Mouse (Mus musculus) CD4-positive, CD25-positive, alpha-beta regulatory T cell, adult 2 months (primary cell): ENCODE results near the gene Olfr611.
"Not testable (repeated sequence)": the region's sequence is repeated elsewhere in the genome, so short reads cannot be mapped to it uniquely, and the experiment has no call there.

Experiments
- DNase-seq: peaks from one replicate; pipeline ENCODE4 v3.0.0-alpha.2; 2012; ENCODE audit warnings: low read depth, low spot score

Gene Olfr611

DNA sequence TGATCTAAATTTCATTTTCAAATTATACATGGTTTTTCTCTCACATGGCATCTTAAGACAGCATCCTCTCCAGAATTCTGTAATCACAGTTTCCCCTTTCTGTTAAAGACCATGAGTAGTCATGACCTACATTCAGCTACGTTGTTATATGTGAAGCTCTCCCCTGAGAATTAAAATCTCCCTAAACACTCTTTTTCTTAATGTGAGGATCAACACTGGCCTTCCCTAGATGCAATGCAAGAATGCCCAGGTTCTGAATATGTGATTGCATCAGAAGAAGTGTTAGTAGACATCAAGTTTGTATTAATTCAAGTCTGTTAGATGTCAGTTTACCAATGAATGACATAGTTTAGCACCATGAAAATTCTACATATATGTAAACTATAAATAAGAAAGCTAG is at the start of gene Olfr611:
Olfr611 (minus strand) TSS at position 101 of the 400 bp plus-strand sequence.
- not testable (repeated sequence) for DNase-seq

DNA sequence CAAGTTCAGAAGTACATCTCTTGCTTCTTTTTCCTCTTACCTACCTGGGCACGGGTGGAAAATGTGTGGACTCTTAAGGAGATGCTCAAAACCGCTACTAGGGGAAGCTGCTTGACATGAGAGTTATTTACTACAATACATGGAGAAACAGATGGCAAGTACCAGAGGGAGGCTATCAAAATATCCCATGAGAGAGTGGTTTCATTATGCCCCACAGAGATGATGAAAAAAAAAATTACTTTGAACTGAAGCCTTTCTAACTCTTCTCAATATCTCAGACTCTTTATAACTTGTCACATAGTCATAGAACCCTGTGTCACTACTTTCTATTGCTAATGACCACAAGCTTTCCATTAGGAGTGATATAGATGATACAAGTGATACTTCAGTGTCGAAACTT is 48.4 kb upstream of the Olfr611 start, which contains the start of gene Olfr616:
Olfr616 (minus strand) TSS at position 101 of the 400 bp plus-strand sequence.
- DNase-seq = no peak

DNA sequence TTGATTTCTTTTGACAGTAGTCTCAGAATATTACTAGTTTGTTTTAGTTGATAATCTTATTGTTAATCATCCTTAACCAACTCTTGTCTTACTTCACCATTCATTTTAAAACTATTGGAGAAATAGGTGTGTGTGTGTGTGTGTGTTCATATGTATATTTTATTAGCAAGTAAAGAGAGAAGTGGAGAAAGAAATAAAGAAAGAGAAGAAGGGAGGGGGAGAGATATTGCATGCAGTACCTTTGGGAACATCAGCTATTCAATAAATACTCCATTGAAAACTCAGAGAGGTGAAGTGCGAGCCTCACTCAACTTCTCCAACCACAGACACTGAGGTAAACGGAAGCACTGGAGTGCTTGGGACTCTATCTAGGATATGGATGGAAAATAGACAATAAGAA is 35.1 kb upstream of the Olfr611 start, which contains the start of gene Olfr615:
Olfr615 (plus strand) TSS at position 301 of the 400 bp plus-strand sequence.
- no peak for DNase-seq

DNA sequence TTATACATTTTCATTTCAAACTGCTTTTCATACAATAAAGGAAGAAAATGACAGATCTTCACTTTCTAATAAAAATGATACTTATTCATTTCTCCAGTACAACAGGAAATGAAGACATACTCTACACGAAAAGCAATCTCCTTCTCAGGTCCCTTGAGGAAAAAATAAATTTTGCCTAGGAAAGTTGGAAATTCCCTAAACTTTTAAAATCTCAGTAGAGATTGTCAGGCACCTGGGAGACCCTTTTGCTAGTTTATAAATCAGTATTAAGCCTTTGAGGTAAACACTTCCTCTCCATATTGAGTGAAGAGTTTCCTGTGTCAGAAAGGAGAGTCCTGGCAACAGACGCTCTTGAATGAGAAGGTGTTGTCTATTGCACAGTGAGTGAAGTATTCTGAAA is 27.1 kb upstream of the Olfr611 start, which contains the start of gene Olfr613:
Olfr613 (plus strand) TSS at position 301 of the 400 bp plus-strand sequence.
- DNase-seq = no peak

DNA sequence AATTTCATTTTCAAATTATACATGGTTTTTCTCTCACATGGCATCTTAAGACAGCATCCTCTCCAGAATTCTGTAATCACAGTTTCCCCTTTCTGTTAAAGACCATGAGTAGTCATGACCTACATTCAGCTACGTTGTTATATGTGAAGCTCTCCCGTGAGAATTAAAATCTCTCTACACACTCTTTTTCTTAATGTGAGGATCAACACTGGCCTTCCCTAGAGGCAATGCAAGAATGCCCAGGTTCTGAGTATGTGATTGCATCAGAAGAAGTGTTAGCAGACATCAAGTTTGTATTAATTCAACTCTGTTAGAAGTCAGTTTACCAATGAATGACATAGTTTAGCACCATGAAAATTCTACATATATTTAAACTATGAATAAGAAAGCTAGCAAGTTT is 22.0 kb upstream of the Olfr611 start, which contains the start of gene Olfr612:
Olfr612 (minus strand) TSS at position 101 of the 400 bp plus-strand sequence.
- DNase-seq = not testable (repeated sequence)

DNA sequence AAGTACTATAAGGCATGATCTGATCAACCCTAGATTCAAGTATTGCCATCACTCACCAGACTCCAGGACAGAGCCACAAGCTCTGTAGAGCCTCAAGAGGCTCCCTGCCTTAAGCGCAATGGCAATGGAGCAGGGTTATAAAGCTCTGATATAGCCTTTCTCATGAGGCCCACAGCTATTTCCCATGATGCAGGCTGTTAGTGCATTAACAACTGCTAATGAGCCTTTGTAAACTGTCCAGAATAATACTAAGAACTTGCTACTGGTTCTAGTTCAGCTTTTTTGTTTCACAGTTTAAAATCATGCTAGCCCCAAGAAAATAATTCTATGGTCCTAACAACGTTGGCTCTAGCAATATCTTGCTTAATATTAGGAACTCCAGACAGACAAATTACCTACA is 8.6 kb downstream of the Olfr611 start, which contains the start of gene Olfr610:
Olfr610 (minus strand) TSS at position 101 of the 400 bp plus-strand sequence.
- DNase-seq = no peak

DNA sequence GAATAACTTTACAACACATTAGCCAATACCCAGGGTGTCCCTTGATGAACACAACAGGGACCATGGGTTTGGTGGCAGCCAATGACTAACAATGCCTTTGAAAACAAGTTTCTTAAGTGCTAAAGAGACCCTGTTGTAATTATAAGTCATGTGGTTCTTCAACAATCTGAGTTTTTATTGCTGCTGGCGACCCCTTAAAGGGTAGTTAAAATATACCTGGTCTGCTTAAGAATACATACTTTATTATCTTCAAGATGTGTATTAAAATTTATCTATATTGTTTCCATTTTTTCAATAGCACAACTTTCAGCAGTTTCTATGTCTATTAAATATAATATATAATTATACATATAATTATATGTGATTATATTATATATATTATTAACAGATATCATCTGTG is 22.7 kb downstream of the Olfr611 start, which contains the start of gene Olfr609:
Olfr609 (minus strand) TSS at position 101 of the 400 bp plus-strand sequence.
- DNase-seq = no peak

DNA sequence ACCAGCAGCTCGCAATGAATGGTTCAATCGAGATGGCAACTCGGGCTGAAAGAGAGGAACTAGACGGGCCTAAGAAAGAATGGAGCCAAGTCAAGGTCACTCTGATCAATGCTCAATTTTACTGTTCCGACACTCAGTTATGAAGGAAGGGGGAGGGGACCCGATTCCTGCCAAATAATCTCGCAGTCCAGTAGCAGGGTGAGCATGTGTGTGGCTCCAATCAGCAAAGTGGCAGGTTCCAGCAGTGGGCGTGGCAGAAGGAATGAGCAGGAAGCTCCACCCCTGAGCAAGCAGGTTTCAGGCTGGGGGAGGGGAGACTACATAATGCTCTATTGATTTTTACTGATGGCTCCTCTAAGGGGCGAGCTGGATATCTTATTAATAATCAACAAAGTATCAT is 43.5 kb downstream of the Olfr611 start:
- DNase-seq = not testable (repeated sequence)

DNA sequence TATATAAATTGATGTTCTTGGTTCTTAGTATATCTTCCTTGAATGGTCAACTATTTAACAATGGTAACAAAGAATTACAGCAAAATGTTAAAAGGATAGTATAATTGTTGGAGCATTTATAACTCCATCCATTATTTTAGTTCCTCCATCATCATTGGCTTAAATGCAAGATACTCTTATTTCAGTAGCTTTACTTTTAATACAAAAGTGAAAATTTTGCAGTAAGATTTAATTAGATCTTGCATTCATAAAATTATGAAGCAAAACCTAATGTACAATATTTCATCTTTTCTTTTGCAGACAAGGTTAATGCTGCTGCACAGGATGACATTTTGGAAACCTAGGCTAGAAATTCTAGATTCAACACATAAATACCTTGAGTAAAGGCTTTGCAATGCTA is 51.1 kb downstream of the Olfr611 start, which contains the start of gene Olfr608:
Olfr608 (plus strand) TSS at position 301 of the 400 bp plus-strand sequence.
- no peak for DNase-seq
